Mouse (Mus musculus) cerebellum, postnatal 4 days (tissue): Measurements from ENCODE around the gene Fubp1.

Source experiments
- DNase-seq, 2 experiments: peaks; one replicate each; pipeline ENCODE4 v3.0.0; 2022; ENCODE audit warnings: low spot score in 2 of 2, mixed read lengths in 1 of 2

Gene Fubp1

GRCm38 (mm10) chr3:152275008-152275407 lies 64.8 kb downstream of the Fubp1 start:
- no peak for DNase-seq

GRCm38 (mm10) chr3:152276935-152277334 lies 66.7 kb downstream of the Fubp1 start:
- DNase-seq: no peak

GRCm38 (mm10) chr3:152277912-152278311 lies 67.7 kb downstream of the Fubp1 start:
- no peak for DNase-seq

GRCm38 (mm10) chr3:152278431-152278830 lies 68.2 kb downstream of the Fubp1 start:
- DNase-seq: no peak

GRCm38 (mm10) chr3:152282126-152282525 lies 71.9 kb downstream of the Fubp1 start:
- no peak for DNase-seq

- no peak for DNase-seq
Observed at GRCm38 (mm10) chr3:152284306-152284705, 74.1 kb downstream of the Fubp1 start.

- DNase-seq: no peak
Observed at GRCm38 (mm10) chr3:152284759-152285158, 74.5 kb downstream of the Fubp1 start.
